Mouse (Mus musculus) gonadal fat pad, adult 2 months (tissue): ENCODE results near the gene Scn10a. TPM values are rescaled to one million over a fixed set of nuclear protein-coding genes. Genes with fewer than 3 reads are reported as not detected.

ENCODE experiments used
- DNase-seq: peaks from one replicate; pipeline ENCODE4 v3.0.0-alpha.2; 2012; ENCODE audit warnings: low read depth
- polyA plus RNA-seq: library from polyadenylated mRNA; depleted of rRNA; stranded (reverse); fragments of >200 nt; gene quantifications from 2 replicates; pipeline ENCODE4 v1.2.3, GENCODE M21; 2012; rRNA removed

The Scn10a gene
- polyA plus RNA-seq = 0.01 and 0.03 TPM in 2 replicates

- no peak for DNase-seq
Observed at GRCm38 (mm10) chr9:119719222-119719621, at the start of gene Scn10a. Scn10a (minus strand) TSS chr9:119719322.

GRCm38 (mm10) chr9:119768585-119768984 is 49.5 kb upstream of the Scn10a start:
- no peak for DNase-seq

GRCm38 (mm10) chr9:119760226-119760625 is 41.1 kb upstream of the Scn10a start:
- DNase-seq = no peak

- DNase-seq = no peak
Observed at GRCm38 (mm10) chr9:119759457-119759856, 40.3 kb upstream of the Scn10a start.

GRCm38 (mm10) chr9:119751507-119751906 is 32.4 kb upstream of the Scn10a start:
- DNase-seq = no peak

- no peak for DNase-seq
Observed at GRCm38 (mm10) chr9:119749112-119749511, 30.0 kb upstream of the Scn10a start.

- no peak for DNase-seq
Observed at GRCm38 (mm10) chr9:119743900-119744299, 24.8 kb upstream of the Scn10a start.

- DNase-seq = no peak
Observed at GRCm38 (mm10) chr9:119743312-119743711, 24.2 kb upstream of the Scn10a start.

- DNase-seq = no peak
Observed at GRCm38 (mm10) chr9:119741101-119741786, 22.1 kb upstream of the Scn10a start.

GRCm38 (mm10) chr9:119728412-119729097 is 9.4 kb upstream of the Scn10a start:
- no peak for DNase-seq

GRCm38 (mm10) chr9:119726990-119727389 is 7.9 kb upstream of the Scn10a start:
- DNase-seq = no peak

- DNase-seq = no peak
Observed at GRCm38 (mm10) chr9:119725293-119725862, 6.3 kb upstream of the Scn10a start.

GRCm38 (mm10) chr9:119706700-119707099 is 12.4 kb downstream of the Scn10a start:
- DNase-seq = no peak

GRCm38 (mm10) chr9:119691505-119691904 is 27.6 kb downstream of the Scn10a start:
- no peak for DNase-seq

- DNase-seq = no peak
Observed at GRCm38 (mm10) chr9:119691001-119691400, 28.1 kb downstream of the Scn10a start.

GRCm38 (mm10) chr9:119687893-119688292 is 31.2 kb downstream of the Scn10a start:
- no peak for DNase-seq

GRCm38 (mm10) chr9:119686187-119686586 is 32.9 kb downstream of the Scn10a start:
- DNase-seq = no peak

GRCm38 (mm10) chr9:119680896-119681295 is 38.2 kb downstream of the Scn10a start:
- DNase-seq = no peak

- DNase-seq = no peak
Observed at GRCm38 (mm10) chr9:119664109-119664508, 55.0 kb downstream of the Scn10a start.

- no peak for DNase-seq
Observed at GRCm38 (mm10) chr9:119656111-119656510, 63.0 kb downstream of the Scn10a start.

GRCm38 (mm10) chr9:119653758-119654157 is 65.4 kb downstream of the Scn10a start:
- no peak for DNase-seq

- DNase-seq = no peak
Observed at GRCm38 (mm10) chr9:119646942-119647547, 72.1 kb downstream of the Scn10a start.

GRCm38 (mm10) chr9:119641985-119642384 is 77.1 kb downstream of the Scn10a start:
- DNase-seq = no peak
